Mouse (Mus musculus) lung, adult 18-20 months (tissue): ENCODE measurements around the gene Knstrn.

Experiments used
- DNase-seq, 2 experiments: peaks; one replicate each; pipeline ENCODE4 v3.0.0; 2022; ENCODE audit warnings: mixed read lengths in 2 of 2

Gene Knstrn

DNA sequence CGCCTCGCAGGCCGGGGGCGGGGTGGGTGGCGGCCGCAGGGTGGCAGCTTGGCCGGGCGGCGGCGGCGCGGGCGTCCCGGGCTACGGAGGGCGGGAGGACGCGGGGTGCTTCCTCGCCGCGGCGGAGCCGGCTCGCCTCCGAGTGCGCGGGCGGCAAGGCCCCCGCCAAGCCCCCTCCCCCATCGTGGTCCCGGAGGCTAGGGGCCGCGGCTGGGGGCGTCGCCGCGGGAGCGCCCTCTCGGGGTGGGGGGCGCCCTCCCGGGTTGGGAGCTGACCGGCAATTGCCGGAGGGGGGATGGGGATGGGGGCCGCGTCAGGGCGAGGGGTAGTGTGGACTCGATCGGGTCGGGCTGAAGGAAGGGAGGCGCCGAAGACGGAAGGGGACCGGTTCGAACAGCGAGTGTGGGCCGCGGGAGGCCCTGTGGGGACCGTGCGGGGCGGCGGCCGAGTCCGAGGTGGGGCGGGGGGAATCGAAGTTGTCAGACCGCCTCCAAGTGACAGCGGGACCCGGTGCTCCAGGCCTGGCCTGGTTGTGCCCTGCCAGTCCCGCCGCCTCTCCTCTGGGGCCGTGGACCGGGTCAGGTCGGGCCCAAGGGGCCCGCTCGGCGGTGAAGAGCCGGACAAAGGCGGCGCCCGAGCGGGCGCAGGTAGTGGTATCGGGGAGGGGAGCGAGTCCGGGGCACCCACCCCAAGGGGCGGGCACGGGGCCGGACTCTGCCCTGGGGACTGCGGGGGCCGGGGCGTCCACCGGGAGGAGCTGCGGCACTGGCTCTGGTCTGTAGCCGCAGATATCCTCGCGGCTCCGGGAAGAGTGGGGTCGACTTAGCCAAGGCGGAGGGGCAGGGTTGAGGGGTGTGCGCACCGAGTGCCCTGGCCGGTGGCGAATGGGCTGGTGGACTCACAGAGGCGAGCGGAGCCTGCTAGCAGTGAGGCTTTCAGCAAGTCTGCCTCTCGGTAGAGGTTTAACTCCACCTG, 88.5 kb downstream of the Knstrn start:
- peak; percentile 65 to 74 for DNase-seq

DNA sequence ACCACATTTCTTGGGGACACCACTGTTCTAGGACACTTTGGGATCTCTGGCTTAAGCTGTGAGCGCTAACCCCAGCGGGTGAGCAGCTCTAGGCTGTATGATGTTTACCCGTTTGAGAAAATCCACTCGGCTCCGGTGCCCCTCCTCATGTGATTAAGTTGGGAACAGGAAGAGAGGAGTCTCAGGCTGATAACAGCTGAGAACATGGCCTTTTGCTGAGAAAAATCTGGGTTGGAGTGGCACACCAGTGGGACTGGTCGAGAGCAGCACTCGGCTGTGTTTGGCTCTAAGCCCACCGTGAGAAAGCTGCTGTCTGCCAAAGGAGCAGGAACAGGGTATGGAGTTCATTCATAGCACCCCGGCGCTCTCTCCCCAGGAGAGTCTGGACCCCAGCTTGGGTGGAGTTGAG, 89.5 kb downstream of the Knstrn start:
- DNase-seq: no peak
